Mouse (Mus musculus) frontal cortex, adult 2 months (tissue): ENCODE data around the gene Ddb1. TPM values are rescaled to one million over a fixed set of nuclear protein-coding genes. Genes with fewer than 3 reads are reported as not detected.
A peak's percentile ranks its signal among the peaks of the same experiment; 100 is the strongest.
"Not testable (repeated sequence)": the region's sequence is repeated elsewhere in the genome, so short reads cannot be mapped to it uniquely, and the experiment has no call there.

ENCODE experiments used
- DNase-seq, 2 experiments: peaks; one replicate each; pipeline ENCODE4 v3.0.0; 2022; ENCODE audit warnings: low spot score in 1 of 2; ENCODE audit errors: extremely low spot score in 1 of 2
- polyA plus RNA-seq: library from polyadenylated mRNA; depleted of rRNA; stranded (reverse); fragments of >200 nt; gene quantifications from 2 replicates; pipeline ENCODE4 v1.2.3, GENCODE M21; 2012; rRNA removed

Ddb1 gene
- polyA plus RNA-seq: 126 and 138 TPM in 2 replicates

- DNase-seq: peak; percentile 97 to 99
Measured at GRCm38 (mm10) chr19:10605293-10605900, at the start of gene Ddb1, which contains the start of gene Tkfc. Ddb1 (plus strand) TSS chr19:10605327. Tkfc (minus strand) TSS chr19:10605654.

DNA sequence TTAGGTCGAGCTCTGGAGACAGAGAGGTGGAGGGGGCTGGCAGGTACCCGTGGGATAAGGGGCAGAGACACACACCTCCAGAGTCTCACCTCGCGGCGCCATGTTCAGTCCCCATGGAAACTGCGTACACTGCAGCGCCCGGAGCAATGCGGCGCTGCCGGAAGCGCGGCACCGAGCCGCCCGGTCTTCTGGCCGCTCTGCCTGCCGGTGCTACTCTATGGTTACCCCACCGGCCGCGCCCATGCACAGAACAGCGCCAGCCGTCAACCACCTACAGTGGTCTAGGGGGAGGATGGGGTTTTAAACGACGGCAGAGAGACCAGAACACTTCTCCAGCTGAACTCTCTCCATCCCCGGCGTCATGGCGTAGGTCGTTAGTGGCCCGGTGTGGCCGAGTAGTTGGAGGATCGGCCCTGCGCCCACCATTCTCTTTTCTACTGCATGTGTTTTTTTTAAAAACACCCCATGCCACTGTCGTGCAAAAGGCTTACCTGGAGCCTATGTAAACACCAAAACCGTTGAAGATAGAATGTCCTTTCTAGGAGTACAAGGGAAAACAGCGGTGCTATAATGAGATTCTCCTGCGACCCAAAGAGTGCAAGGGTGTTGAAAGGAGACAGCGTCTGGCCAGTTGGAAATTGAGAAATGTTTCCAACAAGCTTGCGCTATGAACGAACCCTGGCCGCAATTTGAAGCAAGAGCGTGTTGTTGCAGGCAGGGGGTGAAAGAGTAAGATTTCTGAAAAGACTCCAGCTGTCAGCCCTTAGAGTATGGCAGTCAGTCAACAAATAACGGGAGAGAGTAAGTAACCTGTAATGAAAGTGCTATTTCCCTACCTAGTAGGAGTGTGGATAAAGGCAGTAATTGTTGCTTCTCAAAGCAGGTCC lies 49.3 kb upstream of the Ddb1 start, which contains the start of gene Tmem216:
TSS of gene Tmem216 (minus strand) at position 615 of the 887 bp plus-strand sequence.
- peak; percentile 63 to 87 for DNase-seq

DNA sequence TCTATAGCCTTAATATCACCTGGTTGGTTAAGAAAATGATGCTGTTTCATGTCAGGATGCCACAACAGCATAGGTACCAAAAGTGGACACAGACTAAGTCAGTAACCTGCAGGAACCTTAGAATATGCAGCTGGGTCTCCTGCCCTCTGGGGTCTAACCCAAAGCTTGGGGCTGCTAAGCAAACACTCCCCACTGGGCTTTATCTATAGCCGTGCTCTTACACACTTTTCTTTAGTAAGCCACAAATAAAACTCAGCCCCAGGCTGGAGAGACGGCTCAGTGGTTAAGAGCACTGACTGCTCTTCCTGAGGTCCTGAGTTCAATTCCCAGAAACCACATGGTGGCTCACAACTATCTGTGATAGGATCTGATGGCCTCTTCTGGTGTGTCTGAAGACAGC lies 48.1 kb upstream of the Ddb1 start:
- DNase-seq: no peak

DNA sequence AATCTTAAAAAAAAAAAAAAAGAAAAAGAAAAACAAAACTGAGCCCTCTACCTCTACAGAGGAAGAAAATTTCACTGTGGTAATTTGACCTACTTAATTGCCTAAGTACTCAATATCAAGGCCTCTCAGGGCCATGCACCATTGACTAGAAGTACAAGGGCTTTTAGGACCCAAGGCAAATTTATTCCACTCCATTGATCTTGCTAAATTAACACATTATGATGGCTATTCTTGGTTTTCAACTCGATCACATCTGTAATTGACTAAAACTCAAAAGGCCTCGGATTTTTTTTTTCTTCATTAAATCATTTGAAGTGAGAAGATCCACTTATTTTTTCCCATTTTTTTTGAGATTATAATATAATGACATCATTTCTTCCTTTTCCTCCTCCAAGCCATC lies 47.7 kb upstream of the Ddb1 start:
- no peak for DNase-seq

GRCm38 (mm10) chr19:10557837-10558375 lies 47.2 kb upstream of the Ddb1 start:
- DNase-seq: not testable (repeated sequence)

DNA sequence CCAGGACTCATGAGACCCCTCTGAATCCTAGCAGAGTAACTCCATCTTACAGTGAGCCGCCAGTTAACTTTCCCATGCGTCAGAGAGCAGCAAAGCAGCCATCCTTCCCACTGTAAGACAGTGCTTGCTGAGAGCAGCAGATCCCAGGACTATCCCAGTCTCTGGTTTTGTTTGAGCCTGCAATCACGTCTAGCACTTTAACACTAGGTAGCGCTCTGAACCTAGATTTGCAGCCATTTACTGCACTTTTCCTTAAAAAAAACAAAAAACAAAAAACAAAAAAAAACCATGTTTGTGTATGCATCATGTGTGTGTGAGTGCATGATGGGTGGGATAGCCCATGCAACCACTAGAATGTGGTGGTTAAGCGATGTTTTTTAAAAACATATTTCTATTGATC lies 45.0 kb upstream of the Ddb1 start:
- no peak for DNase-seq

DNA sequence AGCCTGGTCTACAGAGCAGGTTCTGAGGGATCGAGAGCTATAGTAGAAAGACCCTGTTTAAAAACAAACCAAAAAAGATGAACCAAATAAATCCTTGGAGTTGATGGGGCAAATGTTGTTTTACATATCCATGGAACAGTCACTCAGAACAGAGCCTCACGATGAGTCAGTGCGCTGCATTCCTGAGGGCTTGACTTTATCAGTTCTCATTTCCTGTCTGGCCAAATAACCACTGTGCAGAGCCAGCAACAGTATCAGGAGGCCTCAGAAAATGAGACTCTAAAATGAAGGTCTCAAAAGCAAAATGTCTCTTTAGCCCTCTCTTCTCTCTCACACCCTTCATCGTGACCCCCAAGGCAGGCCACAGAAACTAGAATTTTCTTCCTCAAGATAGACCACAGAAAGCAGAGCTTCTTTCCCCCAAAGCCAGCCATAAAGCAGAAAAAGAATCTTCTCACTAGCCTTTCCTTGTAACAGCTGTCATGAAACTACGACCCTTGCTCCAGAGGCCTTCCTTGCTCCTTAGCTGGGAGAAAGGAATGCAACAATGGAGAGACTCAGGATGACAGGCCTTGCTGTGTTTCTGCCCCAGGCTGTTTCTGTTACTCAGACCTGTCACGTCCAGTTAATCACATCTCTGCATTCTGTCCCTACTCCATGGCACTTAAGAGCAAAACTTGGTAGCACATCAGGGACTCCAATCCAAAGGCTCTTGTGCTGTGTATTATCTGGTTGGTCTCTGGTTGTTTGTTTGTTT lies 43.4 kb upstream of the Ddb1 start:
- no peak for DNase-seq

GRCm38 (mm10) chr19:10562351-10562750 lies 42.8 kb upstream of the Ddb1 start:
- no peak for DNase-seq

GRCm38 (mm10) chr19:10564278-10564677 lies 40.8 kb upstream of the Ddb1 start:
- no peak for DNase-seq

DNA sequence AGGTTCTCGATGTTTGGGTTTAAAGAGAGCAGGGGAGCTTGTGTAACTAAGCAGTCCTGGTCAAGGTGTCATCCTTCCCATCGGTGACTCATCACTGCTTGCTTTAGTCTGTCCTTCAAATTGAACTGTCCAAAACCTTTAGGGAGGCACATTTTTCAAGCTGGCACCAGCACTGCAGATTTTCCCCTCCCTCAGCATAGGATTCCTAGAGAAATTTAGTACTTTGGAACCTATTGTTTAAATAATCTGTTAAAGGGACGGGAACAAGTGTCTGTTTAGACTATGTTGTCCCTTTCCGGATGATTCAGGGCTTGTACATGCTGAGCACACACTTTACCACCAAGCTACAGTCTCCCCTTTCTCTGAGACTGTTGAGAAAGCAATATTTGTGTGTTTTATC lies 39.9 kb upstream of the Ddb1 start:
- DNase-seq: no peak

DNA sequence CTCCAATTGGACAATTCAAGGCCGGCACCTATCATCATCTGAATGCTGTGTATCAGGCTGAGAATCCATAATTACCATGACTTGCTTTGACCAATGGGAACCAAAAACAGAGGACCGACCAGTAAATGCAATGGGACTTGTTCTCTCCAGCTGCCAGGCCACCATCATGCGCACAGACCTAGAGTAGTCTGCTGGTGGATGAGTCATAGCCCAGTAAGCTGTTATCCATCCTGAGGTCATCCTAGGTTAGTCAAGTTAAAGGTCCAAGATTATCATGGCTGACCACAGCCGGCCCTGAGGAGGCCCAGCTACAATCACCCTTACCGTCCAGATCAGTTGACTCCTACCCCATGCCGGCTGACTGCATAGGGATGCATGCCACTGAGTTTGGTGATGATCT lies 35.5 kb upstream of the Ddb1 start:
- DNase-seq: no peak

GRCm38 (mm10) chr19:10576690-10577561 lies 28.2 kb upstream of the Ddb1 start, which contains the start of the genes Cyb561a3 and Tmem138:
Cyb561a3 (plus strand) TSS chr19:10577172.
Tmem138 (minus strand) TSS chr19:10577362.
- peak; percentile 90 to 95 for DNase-seq

DNA sequence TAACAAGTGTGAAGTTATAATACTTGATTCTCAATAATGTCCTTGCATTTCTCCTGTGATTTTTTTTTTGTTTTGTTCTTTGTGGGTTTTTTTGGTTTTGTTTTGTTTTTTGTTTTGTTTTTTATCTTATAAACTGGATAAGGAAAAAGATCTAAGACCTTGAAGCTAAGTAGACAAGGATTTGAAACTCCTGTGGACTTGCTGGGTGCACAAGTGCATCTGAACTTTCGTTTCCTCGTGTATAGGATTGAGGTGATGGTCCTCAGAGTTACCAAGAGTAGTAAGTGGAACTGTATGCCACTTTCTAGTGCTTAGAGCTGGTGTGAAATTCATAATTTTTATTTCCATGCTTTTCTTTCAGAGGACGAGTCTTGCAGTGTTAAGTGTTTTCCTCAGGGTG lies 25.0 kb upstream of the Ddb1 start:
- DNase-seq: no peak

- DNase-seq: no peak
Measured at GRCm38 (mm10) chr19:10580761-10581160, 24.4 kb upstream of the Ddb1 start.

GRCm38 (mm10) chr19:10581984-10582383 lies 23.1 kb upstream of the Ddb1 start:
- no peak for DNase-seq

- DNase-seq: peak in 1 of 2 experiments; percentile 10
Measured at GRCm38 (mm10) chr19:10583550-10584146, 21.5 kb upstream of the Ddb1 start.

DNA sequence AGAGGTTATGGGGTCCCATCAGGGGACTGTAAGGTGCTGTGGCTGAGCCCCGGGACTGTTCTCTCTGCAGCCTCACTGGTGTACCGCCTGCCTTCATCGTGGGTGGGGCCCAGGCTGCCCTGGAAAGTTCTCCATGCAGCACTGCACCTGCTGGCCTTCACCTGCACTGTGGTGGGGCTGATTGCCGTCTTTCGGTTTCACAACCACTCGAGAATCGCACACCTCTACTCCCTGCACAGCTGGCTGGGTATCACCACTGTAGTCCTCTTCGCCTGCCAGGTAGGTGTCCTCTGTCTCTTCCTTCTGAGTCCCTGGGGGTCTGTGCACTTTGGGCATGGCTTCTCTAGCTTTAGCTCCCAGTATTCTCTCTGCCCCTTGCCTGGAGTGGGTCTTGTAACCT lies 20.0 kb upstream of the Ddb1 start:
- DNase-seq: no peak

GRCm38 (mm10) chr19:10587231-10587630 lies 17.9 kb upstream of the Ddb1 start:
- DNase-seq: no peak

- no peak for DNase-seq
Measured at GRCm38 (mm10) chr19:10589127-10589857, 15.8 kb upstream of the Ddb1 start.
